Mouse (Mus musculus) left cerebral cortex, adult 11 months (tissue): Measurements from ENCODE around the gene Nek3.

Source experiments
- DNase-seq: peaks from one replicate; pipeline ENCODE4 v3.0.0; 2022; ENCODE audit warnings: low spot score

The Nek3 gene

DNA sequence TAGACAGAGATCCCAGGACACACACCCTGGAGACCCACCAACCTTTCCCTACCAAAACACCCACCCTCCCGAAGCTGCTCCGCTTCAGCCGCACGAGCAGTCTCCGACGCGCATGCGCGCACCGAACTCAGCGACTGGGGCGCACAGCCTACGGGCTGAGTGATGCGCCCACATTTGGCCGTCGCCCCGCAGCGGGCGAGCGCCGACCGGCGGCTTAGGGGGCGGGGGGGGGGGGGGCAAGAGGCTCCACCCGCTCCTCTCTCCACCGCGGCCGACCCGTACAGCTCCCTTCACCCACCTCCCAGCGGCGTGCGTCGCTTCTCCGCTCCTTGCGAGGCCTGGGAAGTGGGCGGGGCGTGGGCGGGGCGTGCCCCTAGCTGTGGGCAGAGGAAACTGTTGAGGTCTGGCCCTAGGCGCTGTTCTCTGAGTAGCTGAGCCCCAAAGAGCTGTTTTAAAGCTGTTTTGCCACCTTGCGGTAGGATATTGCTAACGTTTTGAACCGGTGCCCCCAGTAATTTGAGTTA lies at the start of gene Nek3:
Gene Nek3 (minus strand): TSS at position 356 of the 524 bp plus-strand sequence.
- peak; percentile 60 for DNase-seq

DNA sequence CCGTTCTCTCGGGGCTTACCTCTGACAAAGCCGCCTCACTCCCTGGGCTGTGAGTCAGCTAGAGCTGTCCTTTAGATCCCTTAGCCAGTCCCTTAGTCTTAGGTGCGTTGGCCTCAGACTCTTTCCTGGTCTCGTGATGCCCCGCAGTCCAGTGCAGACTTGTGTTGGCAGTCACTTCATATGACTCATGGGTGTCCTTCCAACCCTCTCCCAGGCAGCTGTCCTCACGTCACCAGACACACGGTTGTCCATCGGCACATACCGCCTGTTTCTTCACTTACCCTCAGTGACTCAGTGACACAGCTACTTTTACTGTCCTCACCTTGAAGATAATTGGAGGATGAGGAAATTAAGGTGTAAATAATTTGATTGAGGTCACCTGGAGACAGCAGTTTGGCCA lies 48.6 kb upstream of the Nek3 start:
- no peak for DNase-seq

- no peak for DNase-seq
Observed at GRCm38 (mm10) chr8:22209012-22209411, 42.8 kb upstream of the Nek3 start.

DNA sequence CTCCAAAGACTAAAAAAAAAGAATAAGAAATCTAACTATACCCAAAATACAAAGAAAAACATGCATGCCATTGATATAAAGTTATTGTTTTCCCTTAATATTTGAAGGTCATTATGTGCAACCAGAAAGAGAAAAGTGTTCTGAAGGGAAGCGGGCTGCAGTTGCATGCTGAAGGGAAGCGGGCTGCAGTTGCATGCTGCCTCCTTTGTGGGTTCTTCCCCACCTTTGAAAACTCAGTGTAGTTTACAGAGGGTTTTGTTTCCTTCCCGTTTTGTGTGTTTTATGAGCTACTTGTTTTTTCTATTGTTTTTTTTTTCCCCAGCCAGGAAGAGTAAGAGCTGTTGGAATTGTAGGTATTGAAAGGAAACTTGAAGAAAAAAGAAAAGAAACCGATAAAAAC lies 41.3 kb upstream of the Nek3 start:
- DNase-seq: no peak

GRCm38 (mm10) chr8:22199481-22199880 lies 33.2 kb upstream of the Nek3 start:
- DNase-seq: no peak

GRCm38 (mm10) chr8:22197914-22198313 lies 31.7 kb upstream of the Nek3 start:
- no peak for DNase-seq

DNA sequence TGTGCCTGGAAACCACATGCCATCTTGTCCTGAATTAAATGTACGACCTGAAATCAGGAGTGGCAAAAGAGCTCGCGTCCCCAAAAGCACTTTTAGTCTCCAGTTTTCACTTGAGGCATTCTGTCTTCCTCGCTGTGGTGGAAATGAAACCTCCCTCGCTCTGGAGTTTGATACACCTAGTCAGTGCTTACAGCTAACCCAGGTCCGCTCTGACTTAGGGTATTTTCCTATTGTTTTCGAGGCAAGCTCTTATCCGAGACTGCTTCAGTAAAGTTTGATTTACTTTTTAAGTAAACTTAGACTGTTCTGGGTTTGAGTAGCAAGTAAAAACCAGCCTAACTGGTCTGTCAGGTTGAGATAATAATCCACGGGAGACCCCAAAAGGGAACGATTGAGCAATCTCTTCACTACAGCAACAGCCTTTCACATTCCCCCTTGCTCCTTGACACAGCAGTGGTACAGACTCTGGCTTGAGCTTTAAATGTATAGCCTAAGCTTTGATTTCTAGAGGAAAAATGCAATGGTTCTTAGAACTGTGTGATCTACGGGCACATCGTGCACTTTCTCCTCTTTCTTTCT lies 27.3 kb upstream of the Nek3 start:
- no peak for DNase-seq

DNA sequence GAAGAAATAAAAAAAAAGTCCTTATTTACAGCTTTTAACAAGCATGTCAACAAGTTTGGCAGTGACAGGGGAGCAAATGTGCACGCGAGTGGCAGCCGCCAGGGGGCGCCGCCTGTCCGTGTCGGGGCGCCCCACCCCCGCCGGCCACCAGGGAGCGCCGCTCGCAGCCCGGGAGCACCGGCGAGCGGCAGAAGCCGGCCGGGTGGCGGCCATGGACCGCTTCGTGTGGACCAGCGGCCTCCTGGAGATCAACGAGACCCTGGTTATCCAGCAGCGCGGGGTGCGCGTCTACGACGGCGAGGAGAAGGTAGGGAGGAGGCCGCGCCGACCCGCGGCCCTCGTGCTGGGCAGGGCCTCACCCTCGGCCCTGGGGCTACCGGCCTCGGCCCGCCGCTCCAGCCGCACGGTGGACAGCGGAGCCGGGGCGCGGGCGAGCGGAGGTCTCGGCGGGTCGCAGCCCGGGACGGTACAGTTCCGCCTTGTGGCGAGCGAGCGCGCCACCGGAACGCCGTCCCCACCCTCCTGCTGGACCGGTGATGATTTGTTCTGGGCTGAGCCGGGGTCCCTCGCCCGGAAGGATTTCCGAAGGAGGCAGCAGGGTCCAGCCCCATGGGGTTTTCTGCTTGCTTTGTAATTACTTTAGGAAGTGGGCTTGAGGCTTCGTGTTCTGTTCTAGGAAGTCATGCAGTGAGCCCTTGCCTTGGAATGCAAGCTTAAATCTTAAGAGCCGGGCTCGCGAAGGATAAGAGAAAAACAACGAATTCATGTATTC lies 26.6 kb upstream of the Nek3 start, which contains the start of gene Vps36:
Gene Vps36 (plus strand): TSS at position 150 of the 772 bp plus-strand sequence.
- DNase-seq: peak; percentile 77

- DNase-seq: peak; percentile 69
Observed at GRCm38 (mm10) chr8:22185431-22186397, 19.5 kb upstream of the Nek3 start, which contains the start of gene Ckap2. Ckap2 (minus strand) TSS chr8:22185819.

- DNase-seq: no peak
Observed at GRCm38 (mm10) chr8:22184884-22185283, 18.6 kb upstream of the Nek3 start.

- no peak for DNase-seq
Observed at GRCm38 (mm10) chr8:22175966-22176365, 9.7 kb upstream of the Nek3 start.

DNA sequence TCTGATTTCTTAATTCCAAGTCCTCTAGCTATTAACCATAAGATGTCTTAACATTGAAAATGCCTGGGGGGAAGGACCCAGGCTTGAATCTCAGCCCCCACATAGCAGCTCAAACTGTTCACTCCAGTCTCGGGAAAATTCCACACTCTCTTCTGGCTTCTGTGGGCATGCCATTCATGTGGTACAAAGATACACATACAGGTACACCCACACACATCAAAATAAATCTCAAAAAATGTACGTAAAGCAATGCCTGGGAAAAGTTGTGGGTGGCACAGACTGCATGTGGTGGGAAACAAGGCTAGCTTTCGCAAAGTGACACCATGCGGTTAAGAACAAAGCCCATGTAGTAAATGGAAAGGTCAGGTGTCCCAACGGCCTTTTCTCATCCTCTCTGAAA lies 2.9 kb upstream of the Nek3 start:
- no peak for DNase-seq

- DNase-seq: no peak
Observed at GRCm38 (mm10) chr8:22165251-22166079, 770 bp downstream of the Nek3 start.

DNA sequence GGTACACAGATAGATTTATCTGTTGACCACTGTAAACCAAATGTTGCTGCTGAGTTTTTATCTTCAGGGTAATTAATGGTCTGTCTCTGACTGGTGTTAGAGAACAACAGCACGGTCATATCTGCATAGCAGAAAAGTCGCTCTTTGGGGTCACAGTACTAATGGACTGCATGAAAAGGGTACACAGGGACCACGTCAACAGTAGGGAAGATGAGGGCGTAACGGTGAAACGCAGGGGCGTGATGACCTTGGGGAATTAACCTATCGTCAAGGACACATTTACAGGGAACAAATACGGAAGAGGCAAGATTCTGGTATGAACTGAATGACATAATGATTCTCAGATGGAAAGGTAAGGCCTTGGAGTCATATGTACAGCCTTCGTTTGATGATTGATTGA lies 1.8 kb downstream of the Nek3 start:
- no peak for DNase-seq

GRCm38 (mm10) chr8:22162206-22162605 lies 4.0 kb downstream of the Nek3 start:
- DNase-seq: no peak

GRCm38 (mm10) chr8:22150345-22150663 lies 15.9 kb downstream of the Nek3 start:
- DNase-seq: no peak

DNA sequence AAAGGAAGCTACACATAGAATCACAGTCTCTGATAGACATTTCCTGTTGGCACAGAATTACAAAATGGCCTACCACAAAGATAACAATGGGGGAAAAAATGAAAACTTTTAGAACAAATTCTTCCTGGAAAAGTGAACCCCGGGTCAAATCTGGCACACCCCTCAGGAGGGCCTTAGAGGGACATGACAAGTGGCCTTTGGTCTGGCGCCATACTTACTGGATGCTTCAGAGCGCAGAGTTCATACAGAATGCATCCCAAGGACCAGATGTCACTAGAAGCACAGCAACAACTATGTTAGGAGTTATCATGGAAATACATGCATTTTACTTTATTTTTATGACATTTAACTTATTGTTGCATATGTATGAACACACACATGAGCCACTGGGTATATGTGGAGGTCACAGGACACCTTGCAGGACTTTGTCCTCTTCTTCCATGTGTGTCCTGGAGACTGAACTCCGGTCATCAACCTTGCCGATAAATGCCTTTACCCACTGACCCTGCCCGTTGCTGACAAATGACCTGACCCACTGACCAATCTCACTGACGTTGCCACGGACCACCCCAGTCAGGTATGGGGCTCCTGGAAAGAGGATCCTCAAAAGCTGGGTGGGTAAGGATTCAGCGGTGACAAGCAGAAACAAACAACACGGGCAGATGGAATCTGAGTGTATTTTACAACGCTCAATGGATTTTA lies 16.4 kb downstream of the Nek3 start:
- no peak for DNase-seq

GRCm38 (mm10) chr8:22148367-22148740 lies 17.9 kb downstream of the Nek3 start:
- no peak for DNase-seq

DNA sequence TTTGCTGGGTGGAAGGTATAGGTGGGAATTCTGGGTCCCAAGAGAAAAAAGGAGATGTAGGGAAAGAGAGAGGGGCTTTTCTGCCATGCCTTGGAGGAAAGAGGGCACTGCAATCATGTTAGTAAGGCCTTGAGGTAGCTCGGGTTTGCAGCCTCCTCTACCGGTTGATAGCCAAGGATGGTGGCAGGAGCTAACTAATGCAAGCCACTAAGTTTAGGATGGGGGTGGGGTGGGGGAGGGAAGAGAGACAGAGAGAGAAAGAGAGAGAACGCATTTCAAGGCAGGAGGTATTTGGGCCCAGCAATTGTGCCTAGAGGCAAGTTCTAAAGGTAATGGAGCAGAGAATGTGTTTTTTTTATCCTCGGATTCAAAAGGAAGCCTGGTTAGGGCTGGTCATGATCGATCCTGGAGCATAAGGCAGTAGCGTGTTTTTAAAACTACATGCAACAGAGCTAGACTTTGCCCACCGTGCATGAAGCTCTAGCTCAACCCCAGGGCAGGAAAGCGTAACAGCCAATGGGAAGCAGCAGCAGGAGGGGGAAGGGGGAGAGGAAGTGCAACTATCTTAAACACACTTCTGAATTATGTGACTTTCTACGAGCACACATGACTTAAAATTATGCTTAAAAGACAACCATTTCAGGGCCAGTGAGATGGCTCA lies 18.4 kb downstream of the Nek3 start:
- DNase-seq: no peak

- no peak for DNase-seq
Observed at GRCm38 (mm10) chr8:22145831-22146230, 20.4 kb downstream of the Nek3 start.
